Mouse (Mus musculus): ENCODE measurements around the gene Lss.
A peak's percentile ranks its signal among the peaks of the same experiment; 100 is the strongest.

Lss gene

GRCm38 (mm10) chr10:76531375-76531774, at the start of gene Lss:
Lss (plus strand) TSS chr10:76531588.
- DNase-seq (ENCODE audit: low spot score in 2 of 2), result peak; percentile 97 to 98

GRCm38 (mm10) chr10:76486302-76486701, 45.1 kb upstream of the Lss start:
- no peak for DNase-seq (ENCODE audit: low spot score in 2 of 2)

GRCm38 (mm10) chr10:76488265-76488664, 43.1 kb upstream of the Lss start:
- DNase-seq (ENCODE audit: low spot score in 2 of 2), result no peak

- DNase-seq (ENCODE audit: low spot score in 2 of 2), result no peak
Observed at GRCm38 (mm10) chr10:76489205-76489604, 42.2 kb upstream of the Lss start.

- no peak for DNase-seq (ENCODE audit: low spot score in 2 of 2)
Observed at GRCm38 (mm10) chr10:76493527-76493926, 37.9 kb upstream of the Lss start.

GRCm38 (mm10) chr10:76495501-76495900, 35.9 kb upstream of the Lss start:
- DNase-seq (ENCODE audit: low spot score in 2 of 2), result no peak

GRCm38 (mm10) chr10:76496366-76496765, 35.0 kb upstream of the Lss start:
- no peak for DNase-seq (ENCODE audit: low spot score in 2 of 2)

- DNase-seq (ENCODE audit: low spot score in 2 of 2), result no peak
Observed at GRCm38 (mm10) chr10:76497522-76497921, 33.9 kb upstream of the Lss start.

- no peak for DNase-seq (ENCODE audit: low spot score in 2 of 2)
Observed at GRCm38 (mm10) chr10:76504271-76504943, 27.0 kb upstream of the Lss start.

GRCm38 (mm10) chr10:76505865-76506264, 25.5 kb upstream of the Lss start:
- DNase-seq (ENCODE audit: low spot score in 2 of 2), result no peak

GRCm38 (mm10) chr10:76512965-76513583, 18.3 kb upstream of the Lss start:
- DNase-seq (ENCODE audit: low spot score in 2 of 2), result peak; percentile 70 to 80

- DNase-seq (ENCODE audit: low spot score in 2 of 2), result peak in 1 of 2 experiments; percentile 2
Observed at GRCm38 (mm10) chr10:76530922-76531321, 466 bp upstream of the Lss start.

GRCm38 (mm10) chr10:76531828-76532227, 440 bp downstream of the Lss start:
- no peak for DNase-seq (ENCODE audit: low spot score in 2 of 2)

- no peak for DNase-seq (ENCODE audit: low spot score in 2 of 2)
Observed at GRCm38 (mm10) chr10:76535526-76535925, 4.1 kb downstream of the Lss start.

GRCm38 (mm10) chr10:76537619-76538018, 6.2 kb downstream of the Lss start:
- DNase-seq (ENCODE audit: low spot score in 2 of 2), result no peak

GRCm38 (mm10) chr10:76541336-76542085, 10.1 kb downstream of the Lss start:
- DNase-seq (ENCODE audit: low spot score in 2 of 2), result peak; percentile 55 to 72

- peak; percentile 61 to 78 for DNase-seq (ENCODE audit: low spot score in 2 of 2)
Observed at GRCm38 (mm10) chr10:76542636-76543375, 11.4 kb downstream of the Lss start.

GRCm38 (mm10) chr10:76546566-76546965, 15.2 kb downstream of the Lss start:
- DNase-seq (ENCODE audit: low spot score in 2 of 2), result no peak

- DNase-seq (ENCODE audit: low spot score in 2 of 2), result no peak
Observed at GRCm38 (mm10) chr10:76548218-76548617, 16.8 kb downstream of the Lss start.

- DNase-seq (ENCODE audit: low spot score in 2 of 2), result no peak
Observed at GRCm38 (mm10) chr10:76550458-76550857, 19.1 kb downstream of the Lss start.

GRCm38 (mm10) chr10:76551556-76551955, 20.2 kb downstream of the Lss start:
- DNase-seq (ENCODE audit: low spot score in 2 of 2), result no peak

- no peak for DNase-seq (ENCODE audit: low spot score in 2 of 2)
Observed at GRCm38 (mm10) chr10:76554061-76554460, 22.7 kb downstream of the Lss start.
